Mouse (Mus musculus) heart, embryonic 14.5 days (tissue): ENCODE results near the gene Diablo. TPM values are rescaled to one million over a fixed set of nuclear protein-coding genes. Genes with fewer than 3 reads are reported as not detected.

Experiments used
- ATAC-seq: fragments of 200-750 bp; cut with Nextera tagmentation; 2 replicates; pipeline ENCODE4 v1.8.0; 2017; ENCODE audit warnings: low read depth, moderate TSS enrichment; ENCODE audit not compliant: insufficient number of reproducible peaks, insufficient read depth, low FRiP score
- H3K27ac ChIP-seq, 2 experiments: fragments of 200-500 bp in 1 of 2; fragments of 300-500 bp in 1 of 2; sonication (generic) in 1 of 2; replicated peaks in 1 of 2; 2 replicates each; pipeline ENCODE4 v1.5.1; 2012 to 2014; ENCODE audit warnings: low read depth in 2 of 2, low read length in 2 of 2, control low read depth in 1 of 2, mild to moderate bottlenecking in 1 of 2, mixed read lengths in 1 of 2; ENCODE audit not compliant: control insufficient read depth in 1 of 2, insufficient read depth in 1 of 2
- H3K27me3 ChIP-seq: fragments of 300-500 bp; sonication (generic); 2 replicates; pipeline ENCODE4 v1.6.1; 2014; ENCODE audit warnings: mild to moderate bottlenecking, low read length, control low read depth; ENCODE audit not compliant: control insufficient read depth, insufficient read depth
- H3K36me3 ChIP-seq: fragments of 300-500 bp; sonication (generic); 2 replicates; pipeline ENCODE4 v1.6.1; 2014; ENCODE audit warnings: mild to moderate bottlenecking, control low read depth, low read length, mixed read lengths; ENCODE audit not compliant: control insufficient read depth, insufficient read depth
- H3K4me1 ChIP-seq, 2 experiments: fragments of 200-500 bp in 1 of 2; fragments of 300-500 bp in 1 of 2; sonication (generic) in 1 of 2; 2 replicates each; pipeline ENCODE4 v1.6.1; 2012 to 2014; ENCODE audit warnings: low read length in 2 of 2, control low read depth in 1 of 2, mixed read lengths in 1 of 2; ENCODE audit not compliant: control insufficient read depth in 2 of 2, insufficient read depth in 2 of 2
- H3K4me2 ChIP-seq: fragments of 300-500 bp; sonication (generic); 2 replicates; pipeline ENCODE4 v1.6.1; 2014; ENCODE audit warnings: mild to moderate bottlenecking, low read length
- H3K4me3 ChIP-seq, 2 experiments: fragments of 200-500 bp in 1 of 2; fragments of 300-500 bp in 1 of 2; sonication (generic) in 1 of 2; 2 replicates each; pipeline ENCODE4 v1.5.1; 2012 to 2014; ENCODE audit warnings: low read length in 2 of 2, mild to moderate bottlenecking in 2 of 2, control low read depth in 1 of 2, low read depth in 1 of 2, moderate library complexity in 1 of 2; ENCODE audit not compliant: control insufficient read depth in 1 of 2, insufficient read depth in 1 of 2
- H3K9ac ChIP-seq: fragments of 300-500 bp; sonication (generic); 2 replicates; pipeline ENCODE4 v1.6.1; 2014; ENCODE audit warnings: mild to moderate bottlenecking, low read length
- H3K9me3 ChIP-seq: fragments of 300-500 bp; sonication (generic); 2 replicates; pipeline ENCODE4 v1.6.1; 2016; ENCODE audit warnings: low read length, control low read depth; ENCODE audit not compliant: control insufficient read depth
- WGBS: fragments of 180-500 bp; shearing (Covaris S2); extraction: QIAGEN DNeasy Blood & Tissue Kit; methylation state at CpG from one replicate; pipeline ENCODE4 v1.1.7; 2014; 5-methylcytosine and 5-hydroxymethylcytosine counted together
- microRNA-seq: library from miRNA; unstranded; fragments of <30 nt; microRNA quantifications from one replicate; pipeline ENCODE4, GENCODE M21; 2016
- polyA plus RNA-seq: library from polyadenylated mRNA; unstranded; fragments of >200 nt; fragmentation: Nextera tagmentation; extraction: Ambion mirVana; gene quantifications from 2 replicates; pipeline ENCODE4 v1.2.1, GENCODE M21; 2014

The Diablo gene
- polyA plus RNA-seq, 1 experiment from 2014 or later: 104 TPM

DNA sequence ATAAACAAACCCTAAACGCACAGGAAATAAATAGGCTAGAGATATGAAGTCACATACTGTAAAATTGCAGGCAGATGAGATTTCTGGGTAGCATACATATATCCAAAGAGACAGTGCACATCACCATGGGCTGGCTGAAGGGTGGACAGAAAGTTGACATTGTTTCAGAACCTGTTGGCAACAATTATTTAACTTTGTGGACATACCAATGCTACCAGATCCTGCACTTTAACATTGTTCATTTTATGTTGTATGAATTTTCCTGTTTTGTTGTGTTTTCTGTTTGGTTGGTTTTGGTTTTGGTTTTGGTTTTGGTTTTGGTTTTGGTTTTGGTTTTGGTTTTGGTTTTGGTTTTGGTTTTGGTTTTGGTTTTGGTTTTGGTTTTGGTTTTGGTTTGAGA, 59.3 kb downstream of the Diablo start:
- no peaks in the 10 kb centered on the region for H3K4me1 ChIP-seq
- no peak overlapping the region for H3K27ac ChIP-seq
- H3K36me3 ChIP-seq: no peaks in the 10 kb centered on the region
- H3K4me2 ChIP-seq: no peak overlapping the region
- no peaks in the 10 kb centered on the region for H3K27me3 ChIP-seq
- no peak overlapping the region for H3K4me3 ChIP-seq
- H3K9ac ChIP-seq: no peak overlapping the region
- no peaks in the 10 kb centered on the region for H3K9me3 ChIP-seq
- WGBS: 86% methylated on average over 1 of the region's 1 CpGs
- no peak for ATAC-seq

GRCm38 (mm10) chr5:123461420-123461819, 62.6 kb downstream of the Diablo start:
- ATAC-seq: no peak

More at GRCm38 (mm10) chr5:123461420-123461819, 62.6 kb downstream of the Diablo start:
- H3K4me3 ChIP-seq: no peak overlapping the region
- H3K4me2 ChIP-seq: no peak overlapping the region
- no peaks in the 10 kb centered on the region for H3K9me3 ChIP-seq
- peaks cover 10% of the 10 kb centered on the region for H3K36me3 ChIP-seq
- WGBS: 28% methylated on average over 5 of the region's 5 CpGs
- H3K9ac ChIP-seq: no peak overlapping the region
- H3K4me1 ChIP-seq: no peaks in the 10 kb centered on the region
- no peak overlapping the region for H3K27ac ChIP-seq
- no peaks in the 10 kb centered on the region for H3K27me3 ChIP-seq

Small RNAs within 50 kb of the gene (microRNA-seq; reads per million reads assigned to microRNA genes)
- gene Mir7647: not detected

Other genes with a start within 250 kb of the Diablo start
- gene Bcl7a, start 180.3 kb downstream of the Diablo start, polyA plus RNA-seq: 12.1 and 12.8 TPM in 2 replicates
- gene Mlxip, start 129.4 kb downstream of the Diablo start, polyA plus RNA-seq: 12.6 and 13.6 TPM in 2 replicates
- not detected in 2 replicates for gene Lrrc43, start 34.9 kb downstream of the Diablo start, polyA plus RNA-seq
- not detected in 2 replicates for gene Il31, start 34.7 kb downstream of the Diablo start, polyA plus RNA-seq
- 0.40 and 0.41 TPM in 2 replicates for gene B3gnt4, start 13.7 kb downstream of the Diablo start, polyA plus RNA-seq
- gene Gm49027, start 1.3 kb upstream of the Diablo start, polyA plus RNA-seq: 0.31 and 0.57 TPM in 2 replicates
- gene Vps33a, start 48.9 kb upstream of the Diablo start, polyA plus RNA-seq: 23.7 and 26.2 TPM in 2 replicates
- gene Clip1, start 160.4 kb upstream of the Diablo start, polyA plus RNA-seq: 48.0 and 50.5 TPM in 2 replicates
- 57.0 and 63.1 TPM in 2 replicates for gene Zcchc8, start 196.9 kb upstream of the Diablo start, polyA plus RNA-seq
- 77.3 and 80.5 TPM in 2 replicates for gene Rsrc2, start 225.2 kb upstream of the Diablo start, polyA plus RNA-seq
- gene Kntc1, start 225.5 kb upstream of the Diablo start, polyA plus RNA-seq: 19.4 and 23.1 TPM in 2 replicates